Mouse (Mus musculus): ENCODE measurements at regions not wholly inside any gene's neighbourhood (a gene's known extent, or its start where the extent isn't known, plus 50 kb on each side); places are given as distances from the start of the nearest gene placed in this dataset.

DNA sequence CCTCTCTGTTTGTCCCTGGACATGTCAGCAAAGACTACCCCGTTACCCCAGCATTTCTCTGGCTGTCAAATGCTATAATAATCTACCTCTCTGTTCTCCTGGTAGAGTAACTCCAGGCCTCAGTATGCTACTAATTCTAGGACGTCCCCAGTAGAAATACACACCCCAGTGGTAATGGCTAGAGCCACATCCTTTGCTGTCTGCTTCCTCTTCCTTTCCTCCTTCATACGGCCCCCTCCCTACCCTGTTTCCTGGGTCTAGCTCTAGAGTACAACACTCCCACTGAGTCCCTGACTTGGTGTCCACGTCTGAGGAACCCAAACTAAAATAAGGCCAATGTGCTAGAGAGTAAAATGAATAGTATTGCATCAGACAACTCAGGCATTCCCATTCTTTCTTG, 287.1 kb upstream of the Gm765 start:
- Histone ChIP-seq H3K9ac (no peak overlapping the region), H3K4me2 (no peak overlapping the region), H3K9me3 (ENCODE audit: low read depth, low read length) (no peaks in the 10 kb centered on the region), H3K27ac (ENCODE audit: low read depth) (no peak overlapping the region), H3K27me3 (ENCODE audit: insufficient read depth, low read length) (no peaks in the 10 kb centered on the region), H3K36me3 (ENCODE audit: insufficient read depth) (no peaks in the 10 kb centered on the region), H3K4me3 (ENCODE audit: low read depth, low read length) (no peak overlapping the region), H3K4me1 (ENCODE audit: insufficient read depth) (no peaks in the 10 kb centered on the region)
- no peak for ATAC-seq (ENCODE audit: insufficient read depth)
- DNase-seq = no peak
- WGBS = 57% methylated on average over 4 of the region's 4 CpGs
- no peak for TF ChIP-seq CTCF (IDR thresholded peaks at IDR 0.05; ENCODE audit: low read depth)

DNA sequence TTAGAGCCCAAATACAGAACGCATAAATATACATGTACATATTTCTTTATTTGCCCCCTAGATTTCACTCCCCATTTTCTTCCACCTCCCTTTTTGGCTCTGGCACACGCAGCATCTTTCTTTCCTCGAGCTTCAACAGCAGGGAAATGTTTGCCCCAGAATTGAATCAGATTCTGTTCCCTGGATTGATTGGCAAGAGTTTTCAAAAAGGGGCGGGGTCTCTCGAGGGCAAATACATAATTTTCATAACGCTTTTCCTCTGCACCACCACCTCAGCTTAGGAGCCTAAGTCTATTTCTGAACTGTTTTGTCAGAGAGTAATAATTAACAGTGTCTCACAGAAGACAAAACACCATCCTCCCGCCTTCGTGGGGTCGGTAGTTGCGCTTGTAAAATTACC, 283.9 kb upstream of the Gm765 start:
- no peak overlapping the region for H3K4me2 ChIP-seq
- no peak overlapping the region for H3K4me3 ChIP-seq (ENCODE audit: low read depth, low read length)
- TF ChIP-seq CTCF (IDR thresholded peaks at IDR 0.05; ENCODE audit: low read depth) = no peak
- ATAC-seq (ENCODE audit: insufficient read depth) (no peak), DNase-seq (no peak)
- H3K27me3 ChIP-seq (ENCODE audit: insufficient read depth, low read length) = no peaks in the 10 kb centered on the region
- no peak overlapping the region for H3K27ac ChIP-seq (ENCODE audit: low read depth)
- H3K4me1 ChIP-seq (ENCODE audit: insufficient read depth) = no peaks in the 10 kb centered on the region
- no peak overlapping the region for H3K9ac ChIP-seq
- WGBS = 62% methylated on average over 10 of the region's 10 CpGs
- H3K9me3 ChIP-seq (ENCODE audit: low read depth, low read length) = no peaks in the 10 kb centered on the region
- no peaks in the 10 kb centered on the region for H3K36me3 ChIP-seq (ENCODE audit: insufficient read depth)

- no peak for ATAC-seq (ENCODE audit: insufficient read depth)
- no peak for TF ChIP-seq CTCF (IDR thresholded peaks at IDR 0.05; ENCODE audit: low read depth)
- Histone ChIP-seq H3K9ac (no peak overlapping the region), H3K4me1 (ENCODE audit: insufficient read depth) (no peaks in the 10 kb centered on the region), H3K27me3 (ENCODE audit: insufficient read depth, low read length) (no peaks in the 10 kb centered on the region), H3K27ac (ENCODE audit: low read depth) (no peak overlapping the region), H3K9me3 (ENCODE audit: low read depth, low read length) (no peaks in the 10 kb centered on the region), H3K36me3 (ENCODE audit: insufficient read depth) (no peaks in the 10 kb centered on the region), H3K4me3 (ENCODE audit: low read depth, low read length) (no peak overlapping the region), H3K4me2 (no peak overlapping the region)
- DNase-seq = no peak
- WGBS = 53% methylated on average over 3 of the region's 3 CpGs
These were observed 278.3 kb upstream of the Gm765 start for GRCm38 (mm10) chr6:98620886-98621285.

DNA sequence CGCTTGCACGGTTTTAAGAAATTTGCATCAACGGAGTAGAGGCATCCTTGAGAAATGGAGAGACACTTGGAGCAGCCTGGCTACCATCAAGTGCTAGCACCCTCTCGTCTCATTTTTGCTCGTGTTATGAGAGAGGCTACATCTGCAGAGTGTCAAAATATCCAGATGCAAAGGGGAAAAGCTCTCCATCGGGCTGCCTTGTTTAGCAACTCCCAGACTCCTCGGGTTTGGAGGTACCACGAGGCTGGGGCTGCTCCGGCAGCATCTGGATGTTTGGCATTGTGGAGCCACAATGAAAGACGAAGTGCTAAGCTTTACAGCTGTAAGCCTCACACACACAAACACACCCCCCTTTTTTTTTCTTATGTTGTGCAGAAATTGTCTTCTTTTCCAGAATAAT, 270.5 kb upstream of the Gm765 start:
- Histone ChIP-seq H3K27ac (ENCODE audit: low read depth) (no peak overlapping the region), H3K36me3 (ENCODE audit: insufficient read depth) (no peaks in the 10 kb centered on the region), H3K4me2 (no peak overlapping the region), H3K9me3 (ENCODE audit: low read depth, low read length) (no peaks in the 10 kb centered on the region), H3K4me3 (ENCODE audit: low read depth, low read length) (no peak overlapping the region), H3K9ac (no peak overlapping the region), H3K27me3 (ENCODE audit: insufficient read depth, low read length) (no peaks in the 10 kb centered on the region), H3K4me1 (ENCODE audit: insufficient read depth) (no peaks in the 10 kb centered on the region)
- no peak for TF ChIP-seq CTCF (IDR thresholded peaks at IDR 0.05; ENCODE audit: low read depth)
- ATAC-seq (ENCODE audit: insufficient read depth) (peak; percentile 52; the same call in 1 of the 2 replicates), DNase-seq (peak; percentile 71)
- 45% methylated on average over 10 of the region's 10 CpGs for WGBS

DNA sequence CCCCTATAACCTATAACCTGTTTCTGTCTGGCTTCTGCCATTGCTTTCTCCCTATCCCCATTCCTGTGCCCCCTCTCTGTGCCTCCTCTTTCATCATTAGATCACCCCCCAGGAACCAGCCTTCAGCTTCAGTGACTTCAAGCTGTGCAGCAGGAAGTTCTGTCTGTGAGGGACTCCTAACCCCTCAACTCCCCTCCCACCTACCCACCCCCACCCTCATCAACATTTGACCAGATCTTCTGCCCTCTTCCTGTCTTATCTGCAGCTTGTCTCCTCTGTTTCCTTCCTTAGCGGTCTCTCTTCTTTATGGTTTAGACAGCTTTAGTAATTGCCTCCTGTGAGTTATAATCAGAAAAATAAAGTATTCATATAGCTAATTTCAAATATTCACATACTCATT, 266.6 kb upstream of the Gm765 start:
- no peak overlapping the region for H3K4me2 ChIP-seq
- no peak overlapping the region for H3K27ac ChIP-seq (ENCODE audit: low read depth)
- no peaks in the 10 kb centered on the region for H3K36me3 ChIP-seq (ENCODE audit: insufficient read depth)
- no peaks in the 10 kb centered on the region for H3K4me1 ChIP-seq (ENCODE audit: insufficient read depth)
- H3K4me3 ChIP-seq (ENCODE audit: low read depth, low read length) = no peak overlapping the region
- H3K27me3 ChIP-seq (ENCODE audit: insufficient read depth, low read length) = no peaks in the 10 kb centered on the region
- ATAC-seq (ENCODE audit: insufficient read depth) = no peak
- TF ChIP-seq CTCF (IDR thresholded peaks at IDR 0.05; ENCODE audit: low read depth) = no peak
- 45% methylated on average over 1 of the region's 1 CpGs for WGBS
- H3K9me3 ChIP-seq (ENCODE audit: low read depth, low read length) = no peaks in the 10 kb centered on the region
- no peak overlapping the region for H3K9ac ChIP-seq
- no peak for DNase-seq

GRCm38 (mm10) chr6:98606680-98607079, 264.1 kb upstream of the Gm765 start:
- WGBS = 74% methylated on average over 3 of the region's 3 CpGs
- H3K4me1 ChIP-seq (ENCODE audit: insufficient read depth) = no peaks in the 10 kb centered on the region
- no peak for ATAC-seq (ENCODE audit: insufficient read depth)

DNA sequence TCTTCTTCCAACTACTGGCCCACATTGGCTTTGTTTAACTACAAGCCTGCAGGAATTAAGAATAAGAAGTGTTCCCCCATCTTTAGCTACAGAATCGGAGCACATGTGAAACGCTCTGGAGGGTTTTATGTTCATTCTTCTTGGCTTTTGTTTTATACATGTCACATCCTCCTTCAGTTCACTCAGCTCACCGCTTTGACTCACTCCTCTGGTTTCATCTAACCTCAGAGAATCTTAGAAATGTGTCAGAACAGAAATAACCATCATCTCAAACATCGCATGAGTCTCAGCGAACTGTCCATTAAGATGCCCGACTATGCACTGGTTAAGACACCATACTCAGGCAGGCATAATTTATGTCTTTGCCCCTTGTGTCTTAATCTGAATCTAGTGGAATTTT, 255.1 kb upstream of the Gm765 start:
- no peak overlapping the region for H3K4me2 ChIP-seq
- H3K9me3 ChIP-seq (ENCODE audit: low read depth, low read length) = no peaks in the 10 kb centered on the region
- H3K27me3 ChIP-seq (ENCODE audit: insufficient read depth, low read length) = no peaks in the 10 kb centered on the region
- no peak overlapping the region for H3K4me3 ChIP-seq (ENCODE audit: low read depth, low read length)
- DNase-seq (no peak), ATAC-seq (ENCODE audit: insufficient read depth) (no peak)
- no peak overlapping the region for H3K9ac ChIP-seq
- H3K4me1 ChIP-seq (ENCODE audit: insufficient read depth) = no peaks in the 10 kb centered on the region
- H3K36me3 ChIP-seq (ENCODE audit: insufficient read depth) = no peaks in the 10 kb centered on the region
- no peak overlapping the region for H3K27ac ChIP-seq (ENCODE audit: low read depth)
- WGBS = 88% methylated on average over 6 of the region's 6 CpGs
- TF ChIP-seq CTCF (IDR thresholded peaks at IDR 0.05; ENCODE audit: low read depth) = no peak

More at GRCm38 (mm10) chr6:98606680-98607079, 264.1 kb upstream of the Gm765 start:
- Histone ChIP-seq H3K4me3 (ENCODE audit: low read depth, low read length) (no peak overlapping the region), H3K27me3 (ENCODE audit: insufficient read depth, low read length) (no peaks in the 10 kb centered on the region), H3K36me3 (ENCODE audit: insufficient read depth) (no peaks in the 10 kb centered on the region), H3K9ac (no peak overlapping the region), H3K9me3 (ENCODE audit: low read depth, low read length) (no peaks in the 10 kb centered on the region), H3K4me2 (no peak overlapping the region), H3K27ac (ENCODE audit: low read depth) (no peak overlapping the region)
- DNase-seq = no peak
- TF ChIP-seq CTCF (IDR thresholded peaks at IDR 0.05; ENCODE audit: low read depth) = no peak

DNA sequence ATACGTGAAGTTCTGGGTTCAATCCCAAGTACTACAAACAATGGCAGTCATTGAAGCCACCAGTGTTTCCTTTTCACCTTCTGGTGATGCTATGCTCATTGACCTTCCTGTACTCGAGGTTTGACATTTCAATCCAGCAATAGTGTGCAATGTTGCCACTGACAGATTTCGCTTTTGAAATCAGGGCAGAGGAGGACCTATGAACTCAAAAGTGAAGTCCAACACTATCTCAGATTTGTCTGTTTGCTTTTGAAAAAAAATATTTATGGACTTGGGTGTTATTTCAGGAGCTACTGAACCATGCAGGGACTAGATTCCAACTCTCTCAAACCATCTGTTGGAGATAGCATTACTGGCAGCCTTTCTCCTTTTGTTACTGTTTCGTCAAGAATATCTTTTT, 248.4 kb upstream of the Gm765 start:
- Histone ChIP-seq H3K4me3 (ENCODE audit: low read depth, low read length) (no peak overlapping the region), H3K9me3 (ENCODE audit: low read depth, low read length) (no peaks in the 10 kb centered on the region), H3K27me3 (ENCODE audit: insufficient read depth, low read length) (no peaks in the 10 kb centered on the region), H3K27ac (ENCODE audit: low read depth) (no peak overlapping the region), H3K36me3 (ENCODE audit: insufficient read depth) (no peaks in the 10 kb centered on the region), H3K4me1 (ENCODE audit: insufficient read depth) (0 out of 2 replicates have a peak, but pooled peaks cover 4% of the 10 kb centered on the region), H3K4me2 (no peak overlapping the region), H3K9ac (no peak overlapping the region)
- ATAC-seq (ENCODE audit: insufficient read depth) (no peak), DNase-seq (no peak)
- no peak for TF ChIP-seq CTCF (IDR thresholded peaks at IDR 0.05; ENCODE audit: low read depth)
- WGBS = 59% methylated on average over 4 of the region's 4 CpGs

Data from lung, embryonic 14.5 days (tissue).